Mouse (Mus musculus) testis, adult 2 months (tissue): ENCODE data around the gene E2f3.

Source experiments
- CTCF ChIP-seq: fragments of 200-500 bp; IDR thresholded peaks from 2 replicates; pipeline ENCODE4 v1.5.1; 2012; ENCODE audit warnings: low read depth, mild to moderate bottlenecking, inconsistent platforms, low read length, moderate library complexity; ENCODE audit not compliant: control insufficient read depth, insufficient read depth, insufficient replicate concordance
- POLR2A ChIP-seq: fragments of 200-500 bp; IDR thresholded peaks from 2 replicates; pipeline ENCODE4 v1.6.1; 2012; ENCODE audit warnings: low read depth, mild to moderate bottlenecking, inconsistent platforms, low read length, moderate library complexity; ENCODE audit not compliant: control insufficient read depth

DNA sequence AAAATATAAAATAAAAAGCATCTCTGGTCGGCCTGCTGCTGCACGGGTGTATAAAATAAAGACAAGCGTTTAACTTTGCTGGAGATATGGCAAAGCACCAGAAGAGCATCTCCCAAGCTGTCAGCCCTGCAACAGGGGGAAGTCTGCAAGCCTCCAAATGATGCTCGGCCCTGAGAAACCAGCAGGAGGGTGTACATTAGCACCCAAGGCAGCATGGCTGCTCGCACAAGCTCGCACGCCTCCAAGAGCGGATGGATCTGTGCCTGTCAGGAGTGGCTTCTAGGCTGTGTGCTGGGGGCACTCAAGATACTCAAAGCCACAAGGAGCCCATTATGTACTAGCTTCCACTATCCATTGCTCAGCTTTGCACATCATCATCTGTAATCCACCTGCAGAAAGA lies 39.8 kb downstream of the E2f3 start:
- no peak for TF ChIP-seq CTCF
- TF ChIP-seq POLR2A = no peak
